Mouse (Mus musculus): ENCODE results near the gene Zfp414. TPM values are rescaled to one million over a fixed set of nuclear protein-coding genes. Genes with fewer than 3 reads are reported as not detected.

Gene Zfp414
- polyA plus RNA-seq, 2 experiments: 67.6 to 108 TPM

GRCm38 (mm10) chr17:33649781-33650475, 21.0 kb downstream of the Zfp414 start:
- no peak for ATAC-seq (ENCODE audit: low FRiP score, low read depth)
- Histone ChIP-seq H3K27ac (replicated peaks; ENCODE audit: low read depth, low read length) (no peak overlapping the region), H3K9ac (ENCODE audit: low read depth, low read length, severe bottlenecking) (no peak overlapping the region), H3K36me3 (ENCODE audit: control insufficient read depth, insufficient read depth, low read length) (peaks cover 94% of the 10 kb centered on the region), H3K9me3 (ENCODE audit: control insufficient read depth, low read length) (no peaks in the 10 kb centered on the region), H3K4me3 (replicated peaks; ENCODE audit: low read length) (no peak overlapping the region), H3K4me2 (replicated peaks; ENCODE audit: low read depth, low read length, severe bottlenecking) (no peak overlapping the region), H3K27me3 (ENCODE audit: control insufficient read depth, insufficient read depth, low read length) (no peaks in the 10 kb centered on the region), H3K4me1 (ENCODE audit: control insufficient read depth, insufficient read depth, low read length) (no peaks in the 10 kb centered on the region)
- 98% methylated on average over 34 of the region's 34 CpGs for WGBS
- DNase-seq (ENCODE audit: low spot score): no peak
- no peak for TF ChIP-seq POLR2A (IDR thresholded peaks at IDR 0.05; ENCODE audit: borderline replicate concordance, extremely low read depth, insufficient read depth, insufficient read length)

- DNase-seq (ENCODE audit: low spot score) (no peak), ATAC-seq (ENCODE audit: low FRiP score, low read depth) (no peak)
- no peaks in the 10 kb centered on the region for H3K9me3 ChIP-seq (ENCODE audit: control insufficient read depth, low read length)
- H3K4me1 ChIP-seq (ENCODE audit: control insufficient read depth, insufficient read depth, low read length): no peaks in the 10 kb centered on the region
- TF ChIP-seq POLR2A (IDR thresholded peaks at IDR 0.05; ENCODE audit: borderline replicate concordance, extremely low read depth, insufficient read depth, insufficient read length): no peak
- peaks cover 60% of the 10 kb centered on the region for H3K36me3 ChIP-seq (ENCODE audit: control insufficient read depth, insufficient read depth, low read length)
- no peaks in the 10 kb centered on the region for H3K27me3 ChIP-seq (ENCODE audit: control insufficient read depth, insufficient read depth, low read length)
- 83% methylated on average over 3 of the region's 3 CpGs for WGBS
- H3K4me2 ChIP-seq (replicated peaks; ENCODE audit: low read depth, low read length, severe bottlenecking): no peak overlapping the region
- no peak overlapping the region for H3K4me3 ChIP-seq (replicated peaks; ENCODE audit: low read length)
- no peak overlapping the region for H3K27ac ChIP-seq (replicated peaks; ENCODE audit: low read depth, low read length)
- H3K9ac ChIP-seq (ENCODE audit: low read depth, low read length, severe bottlenecking): no peak overlapping the region
Observed at GRCm38 (mm10) chr17:33666813-33667212, 37.9 kb downstream of the Zfp414 start.

DNA sequence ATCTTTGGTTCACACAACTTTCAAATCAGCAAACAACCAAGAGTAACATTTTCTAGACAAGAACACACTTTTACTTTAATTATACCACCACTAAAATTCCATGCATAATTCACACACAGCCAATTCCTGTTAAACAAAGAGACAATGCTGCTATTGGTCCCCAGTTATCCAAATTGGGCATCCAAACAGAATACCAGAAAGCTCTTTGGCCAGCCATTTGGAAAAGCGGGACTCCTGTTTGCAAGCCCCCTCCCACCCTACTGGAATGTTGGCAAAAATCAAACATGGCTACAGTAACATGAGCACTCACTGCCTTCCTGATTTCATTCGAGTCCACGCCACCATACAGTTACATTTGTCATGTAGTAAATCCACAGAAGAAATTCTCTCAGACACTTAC, 40.8 kb downstream of the Zfp414 start:
- H3K27ac ChIP-seq (replicated peaks; ENCODE audit: low read depth, low read length): no peak overlapping the region
- no peaks in the 10 kb centered on the region for H3K4me1 ChIP-seq (ENCODE audit: control insufficient read depth, insufficient read depth, low read length)
- DNase-seq (ENCODE audit: low spot score) (no peak), ATAC-seq (ENCODE audit: low FRiP score, low read depth) (no peak)
- H3K9me3 ChIP-seq (ENCODE audit: control insufficient read depth, low read length): no peaks in the 10 kb centered on the region
- no peak overlapping the region for H3K9ac ChIP-seq (ENCODE audit: low read depth, low read length, severe bottlenecking)
- no peaks in the 10 kb centered on the region for H3K27me3 ChIP-seq (ENCODE audit: control insufficient read depth, insufficient read depth, low read length)
- 90% methylated on average over 3 of the region's 3 CpGs for WGBS
- no peak overlapping the region for H3K4me2 ChIP-seq (replicated peaks; ENCODE audit: low read depth, low read length, severe bottlenecking)
- peaks cover 39% of the 10 kb centered on the region for H3K36me3 ChIP-seq (ENCODE audit: control insufficient read depth, insufficient read depth, low read length)
- no peak overlapping the region for H3K4me3 ChIP-seq (replicated peaks; ENCODE audit: low read length)
- TF ChIP-seq POLR2A (IDR thresholded peaks at IDR 0.05; ENCODE audit: borderline replicate concordance, extremely low read depth, insufficient read depth, insufficient read length): no peak

DNA sequence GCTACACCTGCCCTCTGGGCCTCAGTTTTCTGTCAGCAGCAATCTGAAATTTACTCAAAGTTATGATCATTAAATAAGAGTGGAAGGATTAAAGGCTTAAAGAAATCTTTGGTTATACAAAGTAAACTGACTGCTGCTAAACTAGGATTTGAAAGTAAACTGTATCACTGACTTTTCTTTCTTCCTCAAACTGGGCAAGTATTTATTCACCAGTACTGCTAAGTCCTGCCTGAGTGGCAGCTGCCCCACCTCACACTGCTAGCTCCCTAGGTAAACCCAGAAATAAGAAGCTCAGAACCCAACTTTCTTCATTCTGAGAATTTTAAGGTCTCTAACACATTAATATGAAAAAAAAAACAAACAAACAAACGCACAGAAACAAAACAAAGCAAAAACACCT, 44.9 kb downstream of the Zfp414 start:
- Histone ChIP-seq H3K36me3 (ENCODE audit: control insufficient read depth, insufficient read depth, low read length) (peaks cover 28% of the 10 kb centered on the region), H3K4me1 (ENCODE audit: control insufficient read depth, insufficient read depth, low read length) (0 out of 2 replicates have a peak, but pooled peaks cover 12% of the 10 kb centered on the region), H3K27me3 (ENCODE audit: control insufficient read depth, insufficient read depth, low read length) (no peaks in the 10 kb centered on the region), H3K4me2 (replicated peaks; ENCODE audit: low read depth, low read length, severe bottlenecking) (no peak overlapping the region), H3K27ac (replicated peaks; ENCODE audit: low read depth, low read length) (no peak overlapping the region), H3K4me3 (replicated peaks; ENCODE audit: low read length) (no peak overlapping the region), H3K9ac (ENCODE audit: low read depth, low read length, severe bottlenecking) (no peak overlapping the region), H3K9me3 (ENCODE audit: control insufficient read depth, low read length) (no peaks in the 10 kb centered on the region)
- 80% methylated on average over 1 of the region's 1 CpGs for WGBS
- ATAC-seq (ENCODE audit: low FRiP score, low read depth) (no peak), DNase-seq (ENCODE audit: low spot score) (no peak)
- no peak for TF ChIP-seq POLR2A (IDR thresholded peaks at IDR 0.05; ENCODE audit: borderline replicate concordance, extremely low read depth, insufficient read depth, insufficient read length)

DNA sequence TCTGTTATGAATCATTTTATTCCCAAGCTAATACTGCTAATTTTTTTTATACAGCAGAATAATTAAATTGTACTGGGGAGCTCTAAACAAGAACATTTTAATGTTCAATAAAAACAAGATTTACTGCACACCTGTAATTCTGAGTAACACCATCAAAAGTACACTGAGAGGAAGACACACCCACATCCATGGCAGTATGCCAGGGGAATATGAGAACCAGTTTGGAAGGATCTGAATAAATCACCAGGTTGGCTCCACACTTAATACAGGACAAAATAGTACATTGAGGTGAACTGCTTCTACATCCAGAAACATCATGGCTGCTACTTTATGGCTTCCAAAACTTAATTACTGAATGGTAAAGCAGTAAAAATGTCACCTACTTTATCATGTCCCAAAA, 46.6 kb downstream of the Zfp414 start:
- 0 out of 2 replicates have a peak, but pooled peaks cover 12% of the 10 kb centered on the region for H3K4me1 ChIP-seq (ENCODE audit: control insufficient read depth, insufficient read depth, low read length)
- DNase-seq (ENCODE audit: low spot score) (peak; percentile 71), ATAC-seq (ENCODE audit: low FRiP score, low read depth) (no peak)
- no peak overlapping the region for H3K27ac ChIP-seq (replicated peaks; ENCODE audit: low read depth, low read length)
- no peak overlapping the region for H3K9ac ChIP-seq (ENCODE audit: low read depth, low read length, severe bottlenecking)
- no peaks in the 10 kb centered on the region for H3K27me3 ChIP-seq (ENCODE audit: control insufficient read depth, insufficient read depth, low read length)
- H3K36me3 ChIP-seq (ENCODE audit: control insufficient read depth, insufficient read depth, low read length): peaks cover 28% of the 10 kb centered on the region
- H3K9me3 ChIP-seq (ENCODE audit: control insufficient read depth, low read length): no peaks in the 10 kb centered on the region
- no peak overlapping the region for H3K4me2 ChIP-seq (replicated peaks; ENCODE audit: low read depth, low read length, severe bottlenecking)
- no peak for TF ChIP-seq POLR2A (IDR thresholded peaks at IDR 0.05; ENCODE audit: borderline replicate concordance, extremely low read depth, insufficient read depth, insufficient read length)
- no peak overlapping the region for H3K4me3 ChIP-seq (replicated peaks; ENCODE audit: low read length)
